Mouse (Mus musculus): Measurements from ENCODE around the gene Sox6. TPM values are rescaled to one million over a fixed set of nuclear protein-coding genes. Genes with fewer than 3 reads are reported as not detected.
A peak's percentile ranks its signal among the peaks of the same experiment; 100 is the strongest.
"Not testable (repeated sequence)": the region's sequence is repeated elsewhere in the genome, so short reads cannot be mapped to it uniquely, and the experiment has no call there.

Sox6 gene
- total RNA-seq (2021): 10 to 100 TPM; 24.3 to 31.0 TPM
- long read RNA-seq, experiment 1, partial matches to known transcripts: 3 of 8 reads
- long read RNA-seq, experiment 1, other reads (novel, unspliced or antisense): 5 of 8 reads
- long read RNA-seq, experiment 2, partial matches to known transcripts: 2 of 10 reads
- long read RNA-seq, experiment 2, other reads (novel, unspliced or antisense): 8 of 10 reads

DNA sequence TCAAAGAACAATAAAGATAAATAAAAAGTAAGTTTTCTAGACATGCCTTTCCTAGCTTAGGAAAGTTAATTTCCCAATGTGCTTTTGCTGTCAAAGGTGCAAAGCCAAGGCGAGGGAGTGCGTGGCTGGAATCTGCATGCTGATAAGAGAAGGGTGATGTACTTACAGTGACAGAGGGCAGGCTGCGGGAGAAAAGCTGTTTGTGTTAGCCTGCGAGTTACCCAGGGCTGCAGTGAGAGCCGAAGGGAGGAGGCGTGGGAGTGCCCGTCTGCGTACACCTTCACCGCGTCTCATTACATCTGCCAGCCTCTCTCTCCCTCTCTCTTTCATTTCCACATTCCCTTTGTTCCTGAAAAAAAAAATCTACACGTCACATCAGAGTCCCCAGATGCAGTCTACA lies at the start of gene Sox6:
TSS of gene Sox6 (minus strand) at position 286 of the 400 bp plus-strand sequence.
- DNase-seq (ENCODE audit: low spot score in 2 of 2): no peak
- peak within 1 kb of the TSS; percentile 59 for H3K4me3 ChIP-seq
- H3K27ac ChIP-seq: peak within 1 kb of the TSS; percentile 71
- TF ChIP-seq CTCF (conservative IDR thresholded peaks at IDR 0.05): no peak

DNA sequence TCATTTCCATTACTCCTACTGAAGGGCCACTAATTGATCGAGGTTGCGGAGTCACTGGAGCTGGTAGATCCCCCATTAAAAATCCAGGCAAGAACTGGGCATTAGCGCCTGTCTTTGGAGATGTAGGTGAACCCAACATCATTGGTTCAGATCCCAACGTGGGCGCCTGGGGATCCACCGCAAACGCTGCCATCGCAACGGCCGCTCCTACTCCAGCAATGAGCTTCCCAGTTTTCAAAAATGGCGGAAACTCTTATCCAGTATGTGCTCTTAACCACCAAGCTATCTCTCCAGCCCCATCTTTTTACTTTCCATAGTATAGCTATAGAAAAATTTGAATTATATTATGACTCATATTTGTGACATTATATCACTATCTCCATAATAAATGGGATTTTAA lies 45.8 kb upstream of the Sox6 start, which contains the start of gene Gm4353:
TSS of gene Gm4353 (minus strand) at position 270 of the 400 bp plus-strand sequence.
- DNase-seq (ENCODE audit: low spot score in 2 of 2): not testable (repeated sequence)

DNA sequence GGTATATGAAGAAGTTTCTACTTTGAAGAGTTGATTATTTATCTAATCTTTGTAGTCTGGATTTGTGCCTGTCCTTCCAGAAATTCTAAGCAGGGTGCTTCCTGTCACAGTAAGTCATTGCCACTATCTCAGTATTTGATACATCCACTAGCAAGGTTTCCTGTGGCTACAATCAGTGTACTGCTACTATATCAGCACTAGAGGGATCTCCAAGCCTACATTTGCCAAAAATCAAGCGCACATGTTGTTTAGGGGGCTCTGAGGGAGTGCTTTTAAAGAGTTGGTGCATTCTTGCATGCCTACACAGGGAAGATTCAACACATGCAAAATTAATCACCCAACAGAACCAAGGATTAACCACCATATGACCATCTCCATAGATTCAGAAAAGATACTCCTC lies 22.1 kb upstream of the Sox6 start:
- peak; percentile 65 for TF ChIP-seq CTCF (conservative IDR thresholded peaks at IDR 0.05)
- Histone ChIP-seq H3K4me3 (no peak overlapping the region), H3K27ac (no peak overlapping the region)
- DNase-seq (ENCODE audit: low spot score in 2 of 2): no peak

More for the DNA sequence above, 45.8 kb upstream of the Sox6 start, which contains the start of gene Gm4353:
- H3K4me3 ChIP-seq, H3K27ac ChIP-seq: not testable (repeated sequence)

DNA sequence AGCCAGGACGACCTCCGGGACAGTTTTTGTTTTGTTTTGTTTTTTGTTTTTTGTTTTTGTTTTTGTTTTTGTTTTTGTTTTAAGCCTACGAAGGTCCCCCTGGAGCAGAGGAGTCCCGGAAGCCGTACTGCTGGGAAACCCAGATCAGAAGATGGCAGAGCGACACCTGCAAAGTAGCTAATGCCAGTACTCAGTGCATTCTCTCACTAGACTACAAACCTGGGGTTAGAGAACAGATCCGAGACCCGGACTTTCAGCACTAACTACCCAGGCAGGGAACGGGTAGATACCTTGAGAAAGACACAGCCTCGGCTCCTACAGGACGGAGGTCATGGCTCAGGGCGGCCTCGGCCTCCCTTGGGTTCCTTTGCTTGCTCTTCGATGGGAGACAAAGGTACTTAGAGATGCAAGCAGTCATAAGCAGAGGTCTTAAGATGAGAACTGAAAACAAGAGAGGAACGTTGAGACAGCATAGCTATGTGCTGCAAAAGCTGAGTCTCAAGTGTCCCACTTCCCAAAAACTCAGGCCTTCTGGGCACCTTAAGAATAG lies 1.9 kb upstream of the Sox6 start:
- H3K27ac ChIP-seq: peak overlapping the region; percentile 55; the same call in 1 of the 2 replicates

DNA sequence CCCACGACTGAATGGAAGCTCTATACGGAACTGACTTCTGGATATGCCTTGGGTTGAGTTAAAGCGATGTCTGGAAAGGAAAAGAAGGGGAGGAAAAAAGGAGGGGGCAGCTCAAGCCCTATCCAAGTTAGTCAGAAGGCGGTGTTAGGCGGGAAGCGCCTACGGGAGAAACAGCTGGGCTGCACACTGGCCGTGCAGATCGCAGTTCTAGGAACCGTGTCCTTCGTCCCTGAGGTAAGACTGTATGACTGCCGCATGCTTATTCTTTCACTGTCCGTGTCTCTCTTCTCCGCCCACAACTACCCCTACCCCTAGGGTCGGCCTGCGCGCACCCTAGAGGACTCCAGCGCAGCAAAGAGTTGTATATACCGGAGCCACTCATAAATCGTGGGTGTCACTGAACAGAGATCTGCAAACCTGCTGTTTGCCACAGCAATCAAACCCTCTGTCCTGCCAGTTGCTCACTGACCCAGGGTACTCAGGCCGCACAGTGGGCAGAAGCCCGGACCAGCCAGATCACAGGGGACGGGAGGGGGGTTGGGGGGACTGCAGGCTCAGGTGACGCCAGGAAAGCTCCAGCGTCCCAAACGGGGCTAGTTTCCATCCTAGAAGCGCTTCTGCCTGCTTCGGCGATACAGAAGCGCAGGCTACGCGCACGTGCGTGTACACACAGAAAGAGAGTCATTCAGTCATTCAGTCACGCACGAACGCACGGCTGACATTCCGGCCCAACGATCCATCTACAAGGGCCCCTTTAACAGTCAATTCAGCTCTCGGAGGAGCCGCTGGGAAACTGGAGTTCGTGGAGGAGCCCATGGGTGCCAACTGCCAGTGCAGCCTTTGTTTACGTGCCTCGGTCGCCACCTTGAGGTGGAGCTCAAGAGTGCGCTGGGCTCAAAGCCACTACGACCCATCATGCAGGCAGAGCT lies 1.2 kb upstream of the Sox6 start:
- DNase-seq (ENCODE audit: low spot score in 2 of 2): peak; percentile 82 to 88
- Histone ChIP-seq H3K27ac (peak overlapping the region; percentile 71), H3K4me3 (peak overlapping the region; percentile 59)
- TF ChIP-seq CTCF (conservative IDR thresholded peaks at IDR 0.05): peak; percentile 94

More for the DNA sequence above, 1.9 kb upstream of the Sox6 start:
- no peak; the same call in 1 of the 2 replicates for TF ChIP-seq CTCF (conservative IDR thresholded peaks at IDR 0.05)
- H3K4me3 ChIP-seq: peak overlapping the region; percentile 59
- DNase-seq (ENCODE audit: low spot score in 2 of 2): no peak

DNA sequence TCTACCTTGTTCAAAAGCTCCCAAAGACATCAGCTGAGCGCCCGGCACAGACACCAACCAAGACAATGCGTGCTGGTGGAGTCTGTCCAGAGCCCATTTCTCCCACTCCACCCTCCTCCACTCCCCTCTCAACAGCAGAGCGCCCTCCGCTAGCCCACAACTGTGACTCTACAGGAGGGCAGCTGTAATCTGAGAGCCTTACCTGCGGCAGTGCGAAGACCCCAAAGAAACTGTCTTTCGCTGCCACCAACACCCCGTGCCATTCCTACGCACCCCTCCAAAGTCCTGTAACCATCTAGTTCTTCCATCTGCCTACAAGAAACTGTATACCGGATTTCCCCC lies 571 bp upstream of the Sox6 start, which contains the start of gene 1110004F10Rik:
TSS of gene 1110004F10Rik (plus strand) at position 202 of the 342 bp plus-strand sequence.
- DNase-seq (ENCODE audit: low spot score in 2 of 2): no peak
- TF ChIP-seq CTCF (conservative IDR thresholded peaks at IDR 0.05): no peak
- H3K4me3 ChIP-seq: peak within 1 kb of the TSS; percentile 59
- H3K27ac ChIP-seq: peak within 1 kb of the TSS; percentile 71

DNA sequence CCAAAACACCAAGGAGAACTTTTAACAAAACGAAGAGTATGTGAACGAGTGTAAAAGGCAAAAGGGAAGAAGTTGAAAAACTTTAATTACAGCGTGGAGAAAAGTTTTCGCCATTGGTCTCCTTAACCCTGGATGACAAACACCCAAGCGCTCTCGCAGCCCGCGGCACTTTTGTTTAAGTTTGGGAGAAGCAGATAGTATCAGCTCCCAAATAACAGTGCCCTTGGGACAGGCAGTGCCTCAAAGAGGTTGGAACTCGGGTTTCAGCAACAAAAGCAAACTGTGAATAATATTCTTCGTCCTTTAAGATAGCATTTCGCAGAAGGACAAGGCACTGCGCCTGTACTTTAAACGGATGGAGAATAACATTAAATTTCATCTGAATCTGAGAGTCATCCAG lies 572 bp downstream of the Sox6 start:
- DNase-seq (ENCODE audit: low spot score in 2 of 2): no peak
- H3K4me3 ChIP-seq: peak overlapping the region; percentile 59
- H3K27ac ChIP-seq: no peak overlapping the region; the same call in 1 of the 2 replicates
- TF ChIP-seq CTCF (conservative IDR thresholded peaks at IDR 0.05): no peak

DNA sequence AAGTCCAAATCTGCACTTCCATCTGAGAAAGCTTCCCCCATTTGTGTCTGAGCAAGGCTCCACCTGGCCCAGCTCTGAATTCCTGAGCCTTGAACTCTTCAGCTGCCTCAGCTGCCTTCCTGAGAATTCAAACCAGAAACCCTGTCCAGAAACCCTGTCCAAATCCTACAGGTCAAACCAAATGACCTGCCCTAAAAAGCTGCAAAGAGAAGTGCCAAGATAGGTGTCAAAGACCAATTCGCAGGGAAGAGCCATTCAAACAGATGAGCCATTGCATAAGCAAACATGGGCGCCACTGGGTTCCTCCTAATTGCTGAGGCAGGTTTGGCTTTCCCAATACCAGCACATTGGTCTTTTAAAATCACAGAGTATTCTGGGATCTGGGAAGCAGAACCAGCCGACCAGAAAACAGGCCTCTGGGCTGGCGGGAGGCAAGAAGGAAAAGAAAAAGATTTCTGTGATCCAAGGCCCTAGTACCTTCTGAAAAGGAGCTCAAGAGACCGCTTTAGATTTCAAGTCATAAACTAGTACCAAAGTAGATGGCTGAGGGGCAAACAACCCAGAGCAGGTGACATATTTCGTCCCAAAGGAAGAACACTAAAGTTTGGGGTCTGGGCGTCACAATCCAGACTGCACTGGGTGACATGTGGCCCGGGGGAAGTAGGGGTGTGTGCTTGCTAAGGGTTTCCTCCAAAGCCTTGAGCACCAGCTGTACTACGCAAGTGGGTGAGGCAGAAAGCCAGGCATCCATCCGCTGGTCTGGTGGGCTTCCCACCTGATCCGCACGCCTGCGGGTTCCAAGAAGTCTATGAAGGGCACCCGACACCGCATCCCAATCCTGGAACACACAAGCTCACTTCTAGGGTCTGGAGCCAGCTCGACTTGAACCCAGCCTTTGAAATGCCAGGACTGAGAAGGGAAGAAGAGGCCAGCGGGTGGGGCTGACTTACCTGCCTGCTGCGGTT lies 1.7 kb downstream of the Sox6 start:
- no peak for DNase-seq (ENCODE audit: low spot score in 2 of 2)
- no peak for TF ChIP-seq CTCF (conservative IDR thresholded peaks at IDR 0.05)
- Histone ChIP-seq H3K4me3 (no peak overlapping the region), H3K27ac (0 out of 2 replicates have a peak overlapping the region, but pooled peaks have one; percentile 10)

DNA sequence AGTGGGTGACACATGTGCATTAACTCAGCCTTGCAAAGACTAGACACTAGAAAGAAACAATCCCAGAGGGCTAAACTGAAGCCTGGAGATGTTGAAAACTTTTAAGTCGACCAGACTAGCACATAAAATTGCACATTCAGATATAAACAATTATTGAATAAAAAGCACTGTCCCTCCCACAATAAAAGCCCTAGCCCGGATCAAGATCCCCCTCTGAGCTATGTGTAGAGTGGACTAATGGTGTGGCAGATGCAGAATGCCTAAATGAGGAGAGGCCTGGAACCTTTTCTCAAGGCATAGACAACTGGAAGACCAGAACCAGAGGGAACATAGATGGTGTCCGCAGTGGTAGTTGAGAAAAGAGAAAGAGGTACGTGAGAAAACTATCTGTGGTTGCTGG lies 3.1 kb downstream of the Sox6 start:
- DNase-seq (ENCODE audit: low spot score in 2 of 2): no peak
- TF ChIP-seq CTCF (conservative IDR thresholded peaks at IDR 0.05): no peak
- Histone ChIP-seq H3K4me3 (no peak overlapping the region), H3K27ac (no peak overlapping the region)

DNA sequence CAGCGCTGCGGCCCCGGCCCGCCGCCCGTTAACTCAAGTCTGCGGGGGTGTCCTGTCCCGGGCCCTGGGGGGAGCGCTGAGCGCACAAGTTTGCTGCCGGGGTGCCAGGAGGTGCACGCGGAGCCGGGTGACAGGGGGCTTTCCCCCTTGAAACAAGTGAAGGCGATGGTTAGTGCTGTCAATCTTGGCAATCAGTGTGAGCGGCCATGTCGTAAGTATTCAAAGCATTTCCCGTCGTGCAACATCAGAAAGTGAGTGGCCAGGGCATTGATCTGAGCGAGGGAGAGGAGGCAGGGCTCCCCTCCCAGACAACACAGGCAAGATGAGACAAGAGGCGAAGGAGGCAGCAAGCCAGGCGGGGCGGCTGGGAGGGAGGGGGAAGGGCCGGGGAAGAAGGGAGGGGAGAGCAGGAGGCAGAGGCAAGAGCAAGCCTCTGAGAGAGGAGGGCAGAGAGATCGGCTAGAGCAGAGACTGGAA lies 4.3 kb downstream of the Sox6 start:
- no peak for TF ChIP-seq CTCF (conservative IDR thresholded peaks at IDR 0.05)
- peak in 1 of 2 experiments; percentile 32 for DNase-seq (ENCODE audit: low spot score in 2 of 2)
- H3K4me3 ChIP-seq: peak overlapping the region; percentile 58
- H3K27ac ChIP-seq: peak overlapping the region; percentile 85

DNA sequence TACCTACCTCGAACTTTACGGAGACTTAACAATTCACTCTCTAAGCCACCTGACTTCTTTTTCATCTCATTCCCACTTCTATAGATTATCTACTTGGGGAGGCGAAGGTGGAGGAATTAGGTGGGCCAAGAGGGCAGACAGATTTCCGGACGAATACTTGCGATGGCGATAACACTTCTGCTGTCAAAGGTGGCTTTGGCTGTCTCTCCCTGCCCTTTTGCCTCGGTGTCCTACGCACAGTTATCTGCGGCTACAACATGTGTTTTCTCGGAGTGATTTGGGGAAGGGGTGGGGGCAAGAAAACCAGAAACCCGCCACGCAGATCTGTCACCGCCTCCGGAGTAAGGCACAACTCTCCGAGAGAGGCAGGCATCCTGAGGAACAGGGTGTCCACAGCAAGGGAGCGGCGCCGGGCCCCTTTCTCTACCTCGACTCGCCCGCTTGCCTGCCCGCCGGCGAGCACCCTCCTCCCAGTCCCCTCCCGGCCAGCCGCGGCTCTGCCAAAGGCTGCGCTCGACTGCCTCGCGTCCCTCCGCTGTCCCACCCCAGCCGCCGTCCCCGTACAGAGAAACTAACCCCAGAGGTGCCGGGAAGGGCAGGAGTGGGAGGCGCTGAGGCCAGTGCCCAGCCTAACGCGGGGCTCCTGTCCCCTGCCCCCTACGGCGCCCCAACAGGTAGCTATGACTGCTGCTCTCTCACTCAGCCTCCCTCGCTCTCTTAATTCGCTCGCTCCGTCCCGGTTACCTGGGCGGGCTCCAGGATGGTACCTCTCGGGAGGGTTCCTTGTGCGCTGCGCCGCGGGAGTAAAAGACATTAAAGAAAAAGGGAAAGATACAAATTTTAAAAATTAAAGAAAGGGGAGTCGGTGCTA lies 5.0 kb downstream of the Sox6 start:
- Histone ChIP-seq H3K4me3 (peak overlapping the region; percentile 58), H3K27ac (peak overlapping the region; percentile 85)
- TF ChIP-seq CTCF (conservative IDR thresholded peaks at IDR 0.05): no peak
- peak in 1 of 2 experiments; percentile 26 for DNase-seq (ENCODE audit: low spot score in 2 of 2)

Measured in layer of hippocampus, adult 2 months (tissue).